Mouse (Mus musculus) spleen, postnatal 4 days (tissue): ENCODE measurements around the gene Il21.

ENCODE experiments used
- DNase-seq, 2 experiments: peaks; one replicate each; pipeline ENCODE4 v3.0.0; 2022; ENCODE audit warnings: low spot score in 2 of 2

The Il21 gene

DNA sequence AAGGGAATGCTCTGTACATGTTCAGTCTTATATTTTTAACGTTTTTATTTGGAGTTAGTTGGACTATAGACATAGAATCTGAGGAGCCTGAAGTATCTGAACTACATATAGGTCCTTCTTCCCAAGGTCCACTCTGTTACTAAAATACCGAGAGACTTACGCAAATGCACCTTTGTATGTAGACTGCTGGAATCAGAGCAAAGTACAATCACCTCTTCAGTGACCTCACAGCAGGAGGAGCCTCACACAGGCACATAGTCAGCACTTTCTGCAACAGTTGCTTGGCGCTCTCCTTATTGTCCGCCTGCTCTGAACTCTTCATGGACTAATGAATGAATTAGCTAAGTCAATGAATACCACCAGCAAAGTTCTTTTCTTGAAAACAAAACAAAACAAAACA is 34.1 kb downstream of the Il21 start:
- no peak for DNase-seq

GRCm38 (mm10) chr3:37191953-37192352 is 40.5 kb downstream of the Il21 start:
- no peak for DNase-seq

- DNase-seq: no peak
These were observed 46.9 kb downstream of the Il21 start for GRCm38 (mm10) chr3:37185534-37185933.

DNA sequence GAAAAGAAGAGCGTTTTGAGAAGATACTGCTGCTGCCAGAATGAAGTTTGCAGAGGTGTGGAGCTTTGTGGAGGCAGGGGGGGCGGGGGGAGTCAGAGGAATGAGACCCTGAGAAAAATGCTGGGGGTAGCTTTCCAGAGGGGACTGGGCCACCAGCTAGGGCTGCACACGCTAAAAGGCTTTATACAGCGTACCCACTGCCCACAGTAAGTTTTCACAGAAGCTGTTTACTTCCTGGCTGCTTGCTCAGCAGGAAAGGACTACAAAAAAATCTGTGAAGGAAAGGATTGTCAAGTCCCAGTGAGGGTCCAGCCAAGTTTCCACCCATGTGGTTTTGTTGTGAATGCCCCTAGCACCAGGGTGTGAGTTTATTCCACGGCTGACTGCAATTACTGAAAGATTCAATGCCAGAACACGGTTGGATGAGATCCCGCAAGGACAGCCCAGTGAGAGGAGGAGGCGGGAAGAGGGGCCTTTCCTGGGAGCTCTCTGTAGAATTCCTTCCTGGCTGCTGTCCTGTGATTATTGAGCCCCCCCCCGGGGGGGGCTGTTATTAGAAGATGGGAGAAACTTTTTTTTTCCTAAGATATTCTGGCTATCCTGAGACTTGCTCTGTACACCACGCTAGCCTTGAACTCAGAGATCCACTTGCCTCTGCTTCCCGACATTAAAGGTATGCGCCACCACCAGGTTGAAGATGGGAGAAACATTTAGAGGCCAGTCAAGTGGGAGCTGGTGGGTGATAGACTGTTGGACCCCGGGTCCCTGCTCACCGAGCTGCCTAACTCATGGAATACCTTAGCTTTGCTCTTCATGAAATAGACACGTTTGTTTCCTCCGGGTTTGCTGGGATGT is 49.8 kb downstream of the Il21 start:
- DNase-seq: no peak

- no peak for DNase-seq
These were observed 51.4 kb downstream of the Il21 start for GRCm38 (mm10) chr3:37181041-37181440.

- DNase-seq: peak; percentile 18 to 65
These were observed 52.2 kb downstream of the Il21 start for GRCm38 (mm10) chr3:37180039-37180743.

GRCm38 (mm10) chr3:37179472-37179871 is 53.0 kb downstream of the Il21 start:
- no peak for DNase-seq

DNA sequence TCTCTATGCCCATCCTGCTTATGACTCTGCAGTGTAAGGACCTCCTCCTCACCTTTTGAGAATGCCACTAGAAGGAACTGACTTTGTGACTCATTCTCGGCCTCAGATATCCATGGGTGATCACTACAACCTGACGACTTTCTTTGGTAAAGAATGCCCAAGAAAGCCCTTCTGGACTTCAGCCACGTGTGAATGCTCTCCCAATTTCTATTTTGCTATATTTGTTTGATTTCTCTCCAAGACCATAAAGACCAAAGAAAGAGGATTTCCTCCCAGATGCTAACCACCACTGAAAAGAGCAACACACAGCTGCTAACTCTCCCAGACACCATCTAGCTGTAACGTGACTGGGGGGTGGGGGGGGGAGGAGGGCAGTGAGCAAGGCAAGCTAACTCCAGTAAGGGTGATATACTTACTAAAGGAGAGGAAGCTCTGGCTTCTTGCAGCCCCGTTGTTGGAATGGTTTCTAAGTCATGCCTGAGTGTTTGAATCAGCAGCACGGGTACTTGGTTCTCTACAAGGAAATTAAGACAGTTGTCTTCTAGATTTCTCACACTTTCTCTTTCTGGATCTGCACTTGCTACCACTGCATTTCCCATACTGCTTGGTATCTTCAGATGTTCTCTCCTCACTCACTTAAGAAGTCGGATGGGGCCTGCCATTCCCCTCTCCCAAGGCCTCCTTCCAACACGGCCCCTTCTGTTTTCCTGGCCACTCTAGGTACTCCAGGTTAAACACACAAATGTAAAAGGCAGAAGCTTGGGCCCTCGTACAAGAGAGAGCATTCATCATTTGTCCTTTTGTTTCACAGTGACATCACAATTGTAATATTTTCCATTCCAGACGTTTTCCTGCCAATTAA is 57.5 kb downstream of the Il21 start:
- DNase-seq: no peak

- no peak for DNase-seq
These were observed 59.2 kb downstream of the Il21 start for GRCm38 (mm10) chr3:37173285-37173684.
